Mouse (Mus musculus): Measurements from ENCODE around the gene Epha4.
A peak's percentile ranks its signal among the peaks of the same experiment; 100 is the strongest.

Epha4 gene

GRCm38 (mm10) chr1:77446438-77446837, 68.5 kb downstream of the Epha4 start:
- DNase-seq (ENCODE audit: low spot score), result no peak

GRCm38 (mm10) chr1:77444648-77445047, 70.2 kb downstream of the Epha4 start:
- DNase-seq (ENCODE audit: low spot score), result peak; percentile 8

GRCm38 (mm10) chr1:77441987-77442386, 72.9 kb downstream of the Epha4 start:
- no peak for DNase-seq (ENCODE audit: low spot score)

- no peak for DNase-seq (ENCODE audit: low spot score)
These were observed 73.5 kb downstream of the Epha4 start for GRCm38 (mm10) chr1:77441401-77441800.

GRCm38 (mm10) chr1:77440512-77440911, 74.4 kb downstream of the Epha4 start:
- DNase-seq (ENCODE audit: low spot score), result no peak

GRCm38 (mm10) chr1:77439383-77440074, 75.4 kb downstream of the Epha4 start:
- DNase-seq (ENCODE audit: low spot score), result no peak

- DNase-seq (ENCODE audit: low spot score), result no peak
These were observed 76.2 kb downstream of the Epha4 start for GRCm38 (mm10) chr1:77438639-77439038.

- no peak for DNase-seq (ENCODE audit: low spot score)
These were observed 76.8 kb downstream of the Epha4 start for GRCm38 (mm10) chr1:77437881-77438610.

GRCm38 (mm10) chr1:77435045-77435444, 79.8 kb downstream of the Epha4 start:
- DNase-seq (ENCODE audit: low spot score), result no peak

- no peak for DNase-seq (ENCODE audit: low spot score)
These were observed 81.7 kb downstream of the Epha4 start for GRCm38 (mm10) chr1:77433148-77433547.

- no peak for DNase-seq (ENCODE audit: low spot score)
These were observed 82.4 kb downstream of the Epha4 start for GRCm38 (mm10) chr1:77432489-77432888.

- no peak for DNase-seq (ENCODE audit: low spot score)
These were observed 85.7 kb downstream of the Epha4 start for GRCm38 (mm10) chr1:77429174-77429573.

- no peak for DNase-seq (ENCODE audit: low spot score)
These were observed 87.9 kb downstream of the Epha4 start for GRCm38 (mm10) chr1:77426956-77427355.

- no peak for DNase-seq (ENCODE audit: low spot score)
These were observed 89.7 kb downstream of the Epha4 start for GRCm38 (mm10) chr1:77425171-77425570.

GRCm38 (mm10) chr1:77421081-77421480, 93.8 kb downstream of the Epha4 start:
- no peak for DNase-seq (ENCODE audit: low spot score)

GRCm38 (mm10) chr1:77420348-77420747, 94.5 kb downstream of the Epha4 start:
- no peak for DNase-seq (ENCODE audit: low spot score)

GRCm38 (mm10) chr1:77416872-77417271, 98.0 kb downstream of the Epha4 start:
- no peak for DNase-seq (ENCODE audit: low spot score)

- no peak for DNase-seq (ENCODE audit: low spot score)
These were observed 101.8 kb downstream of the Epha4 start for GRCm38 (mm10) chr1:77412871-77413669.

GRCm38 (mm10) chr1:77412285-77412684, 102.6 kb downstream of the Epha4 start:
- no peak for DNase-seq (ENCODE audit: low spot score)

- no peak for DNase-seq (ENCODE audit: low spot score)
These were observed 103.7 kb downstream of the Epha4 start for GRCm38 (mm10) chr1:77411222-77411621.

- DNase-seq (ENCODE audit: low spot score), result no peak
These were observed 104.2 kb downstream of the Epha4 start for GRCm38 (mm10) chr1:77410716-77411115.

- no peak for DNase-seq (ENCODE audit: low spot score)
These were observed 104.7 kb downstream of the Epha4 start for GRCm38 (mm10) chr1:77410153-77410552.

- no peak for DNase-seq (ENCODE audit: low spot score)
These were observed 105.4 kb downstream of the Epha4 start for GRCm38 (mm10) chr1:77409509-77409908.
